Mouse (Mus musculus) neural tube, embryonic 13.5 days (tissue): ENCODE data around the gene Gm45785. TPM values are rescaled to one million over a fixed set of nuclear protein-coding genes. Genes with fewer than 3 reads are reported as not detected.

Experiments
- polyA plus RNA-seq: library from polyadenylated mRNA; unstranded; fragments of >200 nt; fragmentation: Nextera tagmentation; extraction: Ambion mirVana; gene quantifications from 2 replicates; pipeline ENCODE4 v1.2.1, GENCODE M21; 2015

Gm45785 gene
- polyA plus RNA-seq, 1 experiment from 2014 or later = not detected

Other genes starting within 250 kb of the Gm45785 start
- gene Olfr61, start 227.4 kb downstream of the Gm45785 start, polyA plus RNA-seq = not detected in 2 replicates
- gene Olfr53, start 209.9 kb downstream of the Gm45785 start, polyA plus RNA-seq = not detected in 2 replicates
- gene Olfr539, start 196.4 kb downstream of the Gm45785 start, polyA plus RNA-seq = 0.07 TPM in 1 of 2 replicates, not detected in the other
- not detected in 2 replicates for gene Olfr45, start 174.4 kb downstream of the Gm45785 start, polyA plus RNA-seq
- not detected in 2 replicates for gene Olfr541, start 159.1 kb downstream of the Gm45785 start, polyA plus RNA-seq
- not detected in 2 replicates for gene Cyp2e1, start 92.6 kb downstream of the Gm45785 start, polyA plus RNA-seq
- gene Syce1, start 68.5 kb downstream of the Gm45785 start, polyA plus RNA-seq = 0.13 and 0.41 TPM in 2 replicates
- gene Zfp941, start 34.2 kb downstream of the Gm45785 start, polyA plus RNA-seq = 21.5 and 24.8 TPM in 2 replicates
- not detected in 2 replicates for gene Urah, start 21.3 kb downstream of the Gm45785 start, polyA plus RNA-seq
- not detected in 2 replicates for gene Scgb1c1, start 10.8 kb downstream of the Gm45785 start, polyA plus RNA-seq
- gene Odf3, start 8.5 kb downstream of the Gm45785 start, polyA plus RNA-seq = not detected in 2 replicates
- gene Ric8a, start 626 bp upstream of the Gm45785 start, polyA plus RNA-seq = 99.1 and 107 TPM in 2 replicates
- gene Bet1l, start 1.2 kb upstream of the Gm45785 start, polyA plus RNA-seq = 42.4 and 48.1 TPM in 2 replicates
- gene Psmd13, start 25.6 kb upstream of the Gm45785 start, polyA plus RNA-seq = 258 and 283 TPM in 2 replicates
- gene Sirt3, start 26.0 kb upstream of the Gm45785 start, polyA plus RNA-seq = 42.3 and 46.8 TPM in 2 replicates
- 0.91 TPM in 1 of 2 replicates, not detected in the other for gene Cox8b, start 44.1 kb upstream of the Gm45785 start, polyA plus RNA-seq
- gene Nlrp6, start 64.6 kb upstream of the Gm45785 start, polyA plus RNA-seq = 0.10 and 0.18 TPM in 2 replicates
- 7.6 and 8.2 TPM in 2 replicates for gene Pgghg, start 85.1 kb upstream of the Gm45785 start, polyA plus RNA-seq
- gene Ifitm5, start 94.0 kb upstream of the Gm45785 start, polyA plus RNA-seq = 1.4 and 2.1 TPM in 2 replicates
- gene Gm45717, start 99.6 kb upstream of the Gm45785 start, polyA plus RNA-seq = not detected in 2 replicates
- gene Ifitm2, start 99.7 kb upstream of the Gm45785 start, polyA plus RNA-seq = 271 and 311 TPM in 2 replicates
- 20.3 and 26.7 TPM in 2 replicates for gene Ifitm1, start 110.9 kb upstream of the Gm45785 start, polyA plus RNA-seq
- 35.9 and 40.0 TPM in 2 replicates for gene Ifitm3, start 154.4 kb upstream of the Gm45785 start, polyA plus RNA-seq
- gene Ifitm6, start 161.6 kb upstream of the Gm45785 start, polyA plus RNA-seq = 0.63 and 0.81 TPM in 2 replicates
- gene Gm17387, start 172.8 kb upstream of the Gm45785 start, polyA plus RNA-seq = not detected in 2 replicates
- gene B4galnt4, start 204.8 kb upstream of the Gm45785 start, polyA plus RNA-seq = 39.2 and 41.0 TPM in 2 replicates
- 0.38 and 1.2 TPM in 2 replicates for gene Pkp3, start 221.9 kb upstream of the Gm45785 start, polyA plus RNA-seq
- 1.5 and 3.5 TPM in 2 replicates for gene Sigirr, start 244.2 kb upstream of the Gm45785 start, polyA plus RNA-seq